Mouse (Mus musculus): ENCODE measurements around the gene Hc.

The Hc gene

GRCm38 (mm10) chr2:35061338-35061737 lies at the start of gene Hc:
Gene Hc, minus strand, starts transcription at chr2:35061438.
- DNase-seq: no peak

- DNase-seq: no peak
These were observed 49.3 kb upstream of the Hc start for GRCm38 (mm10) chr2:35110521-35110920.

- DNase-seq: no peak
These were observed 48.7 kb upstream of the Hc start for GRCm38 (mm10) chr2:35109924-35110304.

- DNase-seq: peak; percentile 93 to 95
These were observed 48.1 kb upstream of the Hc start, which contains the start of gene Cntrl for GRCm38 (mm10) chr2:35109141-35109923. Gene Cntrl, plus strand, starts transcription at chr2:35109492.

GRCm38 (mm10) chr2:35108712-35109111 lies 47.5 kb upstream of the Hc start:
- peak; percentile 45 to 50 for DNase-seq

GRCm38 (mm10) chr2:35107984-35108635 lies 46.9 kb upstream of the Hc start:
- DNase-seq: peak; percentile 12 to 14

GRCm38 (mm10) chr2:35104843-35105242 lies 43.6 kb upstream of the Hc start:
- DNase-seq: no peak

- no peak for DNase-seq
These were observed 42.3 kb upstream of the Hc start for GRCm38 (mm10) chr2:35103558-35103957.

- DNase-seq: no peak
These were observed 41.5 kb upstream of the Hc start for GRCm38 (mm10) chr2:35102777-35103176.

GRCm38 (mm10) chr2:35101443-35101842 lies 40.2 kb upstream of the Hc start, which contains the start of gene AI182371:
Gene AI182371, minus strand, starts transcription at chr2:35101543.
- DNase-seq: no peak

- DNase-seq: no peak
These were observed 39.3 kb upstream of the Hc start for GRCm38 (mm10) chr2:35100529-35100928.

- no peak for DNase-seq
These were observed 26.2 kb upstream of the Hc start for GRCm38 (mm10) chr2:35087418-35087817.

GRCm38 (mm10) chr2:35079166-35079565 lies 17.9 kb upstream of the Hc start:
- DNase-seq: no peak

GRCm38 (mm10) chr2:35074328-35074727 lies 13.1 kb upstream of the Hc start:
- no peak for DNase-seq

GRCm38 (mm10) chr2:35072547-35072946 lies 11.3 kb upstream of the Hc start:
- DNase-seq: no peak

- DNase-seq: no peak
These were observed 9.0 kb upstream of the Hc start for GRCm38 (mm10) chr2:35070275-35070674.

GRCm38 (mm10) chr2:35069124-35069523 lies 7.9 kb upstream of the Hc start:
- no peak for DNase-seq

GRCm38 (mm10) chr2:35067117-35067516 lies 5.9 kb upstream of the Hc start:
- no peak for DNase-seq

- no peak for DNase-seq
These were observed 5.4 kb upstream of the Hc start for GRCm38 (mm10) chr2:35066525-35067082.

- DNase-seq: no peak
These were observed 2.2 kb upstream of the Hc start for GRCm38 (mm10) chr2:35063333-35064030.

GRCm38 (mm10) chr2:35060897-35061296 lies 341 bp downstream of the Hc start:
- DNase-seq: no peak

- no peak for DNase-seq
These were observed 982 bp downstream of the Hc start for GRCm38 (mm10) chr2:35060256-35060655.

GRCm38 (mm10) chr2:35058325-35058724 lies 2.9 kb downstream of the Hc start:
- no peak for DNase-seq
